Mouse (Mus musculus) layer of hippocampus, postnatal 25 days (tissue): ENCODE measurements around the gene Ift43. TPM values are rescaled to one million over a fixed set of nuclear protein-coding genes. Genes with fewer than 3 reads are reported as not detected.

Experiments used
- DNase-seq, 2 experiments: peaks; one replicate each; pipeline ENCODE4 v3.0.0; 2022; ENCODE audit warnings: mixed read lengths in 2 of 2, low spot score in 1 of 2; ENCODE audit errors: extremely low spot score in 1 of 2
- total RNA-seq, 2 experiments: library from RNA; stranded (reverse); gene quantifications; 2 replicates each; pipeline ENCODE4 v1.2.3; 2021

The Ift43 gene
- total RNA-seq, 2 experiments from 2014 or later, result 12.5 to 14.4 TPM

GRCm38 (mm10) chr12:86116295-86116835 is 34.0 kb downstream of the Ift43 start:
- DNase-seq, result no peak

DNA sequence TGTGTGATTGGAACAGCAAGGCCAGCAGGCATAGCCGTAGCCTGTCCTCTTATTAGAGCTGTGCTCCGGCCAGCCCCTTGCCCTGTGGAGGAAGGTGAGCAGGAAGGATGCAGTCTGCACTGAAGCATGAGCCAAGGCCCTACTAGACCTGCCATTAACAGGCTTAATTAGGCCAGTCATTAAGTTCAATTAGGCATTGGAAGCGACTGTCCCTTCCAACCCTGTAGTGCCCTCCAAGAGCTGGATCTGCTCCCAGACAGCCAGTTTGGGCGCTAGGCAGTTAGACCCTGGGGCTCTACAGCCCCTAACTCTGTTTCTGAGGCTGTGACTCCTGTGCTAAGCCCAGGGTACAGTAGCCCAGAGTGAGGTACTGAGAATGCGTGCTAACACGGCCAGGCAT is 41.7 kb downstream of the Ift43 start:
- DNase-seq, result no peak

DNA sequence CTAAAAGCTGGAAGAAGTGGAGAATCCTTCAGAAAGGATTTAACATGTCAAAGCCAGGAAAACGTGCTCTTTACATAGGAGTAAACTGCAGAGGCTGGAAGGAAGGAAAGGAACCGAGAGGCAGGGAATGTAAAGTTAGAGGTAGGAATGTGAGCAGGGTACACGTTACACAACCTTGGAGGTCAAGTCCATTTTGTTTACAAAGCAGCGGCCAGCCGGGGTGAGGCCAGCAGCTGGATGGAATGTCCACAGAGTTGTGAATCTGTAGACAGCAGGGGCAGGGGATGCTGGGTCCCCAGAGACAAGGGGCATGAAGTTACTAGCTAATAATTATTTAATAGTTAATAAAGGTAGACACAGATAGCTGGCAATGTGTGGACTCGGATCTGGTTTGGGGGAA is 45.8 kb downstream of the Ift43 start:
- DNase-seq, result no peak

DNA sequence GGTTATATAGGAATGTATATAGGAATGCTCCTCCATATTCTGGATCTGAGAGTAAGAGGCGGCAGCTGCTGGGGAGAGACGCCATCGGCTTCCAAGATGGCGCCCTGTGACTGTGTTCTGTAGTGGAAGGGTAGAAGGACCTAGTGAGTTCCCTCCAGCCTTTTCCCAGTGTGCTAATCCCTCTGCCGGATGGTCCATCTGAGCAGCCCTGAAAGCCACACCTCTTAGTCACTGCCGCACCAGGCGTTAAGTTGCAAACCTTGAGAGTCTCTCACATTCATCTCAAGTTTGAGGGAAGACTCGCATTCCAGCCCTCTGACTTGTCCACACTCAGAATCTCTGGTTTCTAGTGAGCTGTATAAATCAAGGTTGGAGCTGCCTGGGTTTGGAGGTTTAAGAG is 46.7 kb downstream of the Ift43 start:
- no peak for DNase-seq

DNA sequence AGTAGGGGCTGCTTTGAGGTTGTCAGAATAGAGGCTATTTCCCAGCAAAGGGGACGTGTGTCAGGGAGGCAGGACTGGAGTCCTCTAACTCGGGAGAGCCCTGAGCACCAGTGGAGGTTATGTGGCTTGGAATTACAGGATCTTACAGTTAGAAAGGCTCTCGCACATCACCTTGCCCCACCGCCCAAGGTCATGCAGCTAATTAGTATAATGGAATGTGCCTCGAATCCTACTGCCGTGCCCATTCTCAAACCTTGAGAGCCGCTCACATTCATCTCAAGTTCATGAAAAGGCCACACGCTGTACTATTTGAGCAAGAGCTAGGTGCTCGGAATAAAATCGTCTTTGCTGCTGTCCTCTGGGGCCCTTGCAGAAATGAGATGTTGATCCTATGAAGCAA is 47.4 kb downstream of the Ift43 start:
- DNase-seq, result no peak

- peak in 1 of 2 experiments; percentile 59 for DNase-seq
Observed at GRCm38 (mm10) chr12:86132799-86133198, 50.5 kb downstream of the Ift43 start.

- no peak for DNase-seq
Observed at GRCm38 (mm10) chr12:86135691-86136090, 53.4 kb downstream of the Ift43 start.

DNA sequence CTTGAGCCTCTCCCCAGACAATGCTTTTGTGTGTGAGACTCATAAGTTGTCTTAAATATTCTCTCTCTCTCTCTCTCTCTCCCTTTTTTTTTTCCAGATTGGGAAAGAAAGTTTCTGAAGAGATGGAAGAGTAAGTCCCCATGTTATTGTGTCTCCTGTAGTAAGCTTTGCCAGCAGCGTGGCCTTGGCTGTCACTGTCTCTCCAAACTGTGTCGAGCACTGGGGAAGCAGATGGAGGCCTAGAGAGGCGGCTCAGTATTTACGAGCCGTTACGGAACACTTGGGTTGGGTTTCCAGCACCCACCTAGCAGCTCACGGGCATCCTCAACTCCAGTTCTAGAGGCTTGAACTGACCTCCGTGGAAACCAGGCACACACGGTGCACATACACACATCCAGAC is 56.4 kb downstream of the Ift43 start:
- DNase-seq, result no peak

DNA sequence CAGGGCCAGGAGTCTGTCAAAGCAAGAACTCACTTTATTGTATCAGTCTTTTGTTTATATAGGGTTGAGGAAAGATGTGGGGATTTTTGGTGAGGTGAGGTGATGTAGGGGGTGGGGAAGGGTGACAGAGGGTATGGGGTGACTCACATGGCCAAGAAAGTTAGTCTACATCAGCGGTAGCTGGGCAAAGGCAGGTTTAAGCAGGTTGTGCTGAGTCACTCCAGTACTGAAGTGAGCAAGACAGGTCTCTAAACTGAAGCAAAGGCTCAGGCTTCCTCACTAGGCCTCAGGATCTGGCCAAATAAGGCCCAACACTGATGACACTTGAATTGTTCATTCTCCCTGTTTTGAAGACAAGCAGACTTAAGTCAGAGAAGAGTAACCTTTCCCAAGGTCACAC is 60.0 kb downstream of the Ift43 start:
- DNase-seq, result no peak

DNA sequence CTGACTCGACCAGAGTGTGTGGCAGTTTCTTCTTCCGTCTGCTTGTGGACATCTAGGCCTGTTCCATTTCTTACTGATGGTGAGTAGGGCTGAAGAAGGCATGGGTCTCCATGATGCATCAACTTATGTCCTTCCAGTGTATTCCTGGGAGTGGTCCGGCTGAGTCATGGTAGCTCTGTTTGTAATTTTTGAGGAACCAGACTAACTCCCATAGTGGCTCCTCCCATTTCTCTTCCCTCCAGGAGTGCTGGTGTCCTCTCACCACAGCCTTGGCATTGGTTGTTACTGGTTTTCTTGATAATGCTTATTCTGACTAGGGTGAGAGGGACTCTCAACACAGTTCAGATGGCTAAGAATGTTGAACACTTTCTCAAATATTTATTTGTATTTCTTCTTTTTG is 63.9 kb downstream of the Ift43 start:
- DNase-seq, result no peak

GRCm38 (mm10) chr12:86148271-86148670 is 65.9 kb downstream of the Ift43 start:
- DNase-seq, result no peak

DNA sequence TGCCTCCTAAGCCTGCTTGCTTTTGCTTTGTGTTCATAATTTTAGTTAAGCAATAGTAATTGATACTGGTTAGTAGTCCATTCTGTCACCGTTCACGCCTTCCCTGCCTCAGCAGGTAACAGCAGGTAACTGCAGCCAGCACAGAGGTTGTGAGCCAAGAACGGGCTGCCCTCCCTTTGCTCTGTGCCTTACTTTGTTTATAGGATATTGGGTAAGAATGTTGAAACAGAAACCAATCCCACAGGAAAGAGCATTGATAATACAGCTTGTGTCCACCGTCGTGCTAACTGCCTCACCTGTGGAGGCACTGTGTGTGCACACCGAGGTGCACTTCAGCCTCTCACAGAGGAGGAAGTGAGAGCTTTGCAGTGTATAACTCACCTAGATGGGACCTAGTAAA is 66.7 kb downstream of the Ift43 start:
- no peak for DNase-seq

GRCm38 (mm10) chr12:86151941-86152340 is 69.6 kb downstream of the Ift43 start:
- no peak for DNase-seq

- no peak for DNase-seq
Observed at GRCm38 (mm10) chr12:86153213-86153957, 71.0 kb downstream of the Ift43 start.

- no peak for DNase-seq
Observed at GRCm38 (mm10) chr12:86155176-86155575, 72.8 kb downstream of the Ift43 start.

DNA sequence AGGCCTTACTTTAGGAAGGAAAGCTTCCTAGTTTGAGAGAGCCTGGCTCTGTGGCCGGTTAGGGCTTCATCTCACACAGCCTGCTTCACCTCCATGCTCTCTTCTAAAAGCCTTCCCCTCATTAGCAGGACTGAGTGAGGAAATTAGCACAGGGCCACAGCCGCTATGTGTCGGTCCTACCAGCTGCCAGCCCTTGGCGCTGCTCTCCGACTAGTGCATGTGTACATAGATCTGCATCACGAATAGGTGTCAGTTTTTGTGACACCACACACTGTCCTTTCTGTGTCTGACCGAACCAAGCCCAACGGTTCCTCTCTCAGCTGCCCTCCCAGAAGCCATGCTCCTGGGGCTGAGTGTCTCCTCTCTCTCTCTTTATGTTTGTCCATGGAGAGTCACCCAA is 74.8 kb downstream of the Ift43 start:
- no peak for DNase-seq

DNA sequence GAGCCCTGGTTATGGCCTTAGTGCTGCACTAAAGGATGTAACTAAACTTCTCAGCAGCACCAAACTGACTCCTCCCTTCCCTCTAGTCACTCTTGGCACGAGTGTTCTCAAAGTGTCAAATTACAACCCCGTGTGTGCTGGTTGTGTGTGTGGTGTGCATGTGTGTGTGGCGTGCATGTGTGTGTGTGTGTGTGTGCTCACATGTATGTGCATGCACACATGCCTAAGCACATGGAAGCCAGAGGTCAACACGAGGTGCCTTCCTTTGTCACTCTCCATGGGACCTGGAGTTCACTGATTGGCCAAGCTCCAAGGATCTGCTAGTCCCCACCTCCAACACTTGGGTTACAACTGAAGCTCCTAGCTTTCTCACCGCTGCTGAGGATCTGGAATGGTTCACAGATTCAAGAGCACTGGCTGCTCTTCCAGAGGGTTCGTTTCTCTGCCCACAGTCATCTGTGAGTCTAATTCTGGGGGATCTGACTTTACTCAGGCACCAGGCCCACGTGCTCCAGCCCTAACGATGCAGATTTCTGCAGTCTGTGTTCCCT is 75.6 kb downstream of the Ift43 start:
- DNase-seq, result no peak

- DNase-seq, result peak; percentile 38 to 51
Observed at GRCm38 (mm10) chr12:86158689-86159483, 76.5 kb downstream of the Ift43 start.

DNA sequence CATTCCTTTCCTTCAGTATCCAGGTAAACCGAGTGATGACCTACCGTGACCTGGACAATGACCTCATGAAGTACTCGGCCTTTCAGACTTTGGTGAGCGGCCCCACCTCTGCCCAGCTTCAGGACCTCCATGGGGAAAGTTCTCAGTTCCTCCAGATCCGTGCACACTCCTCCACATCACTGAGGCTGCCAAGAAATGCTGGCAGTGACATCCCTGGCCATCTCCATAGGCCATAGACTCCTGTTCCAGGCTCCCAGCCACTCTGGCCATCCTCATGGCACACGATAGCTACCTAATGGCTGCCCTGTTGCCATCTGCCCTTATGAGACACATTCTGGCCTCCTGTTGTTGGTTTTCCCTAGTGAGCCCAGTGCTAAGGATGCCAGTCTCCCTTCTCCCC is 79.1 kb downstream of the Ift43 start:
- DNase-seq, result no peak

GRCm38 (mm10) chr12:86161942-86162341 is 79.6 kb downstream of the Ift43 start:
- DNase-seq, result no peak
